Mouse (Mus musculus) cerebellum, postnatal 25 days (tissue): Measurements from ENCODE around the gene Vps41.

Source experiments
- DNase-seq, 2 experiments: peaks; one replicate each; pipeline ENCODE4 v3.0.0; 2021; ENCODE audit warnings: mixed read lengths in 2 of 2

Gene Vps41

DNA sequence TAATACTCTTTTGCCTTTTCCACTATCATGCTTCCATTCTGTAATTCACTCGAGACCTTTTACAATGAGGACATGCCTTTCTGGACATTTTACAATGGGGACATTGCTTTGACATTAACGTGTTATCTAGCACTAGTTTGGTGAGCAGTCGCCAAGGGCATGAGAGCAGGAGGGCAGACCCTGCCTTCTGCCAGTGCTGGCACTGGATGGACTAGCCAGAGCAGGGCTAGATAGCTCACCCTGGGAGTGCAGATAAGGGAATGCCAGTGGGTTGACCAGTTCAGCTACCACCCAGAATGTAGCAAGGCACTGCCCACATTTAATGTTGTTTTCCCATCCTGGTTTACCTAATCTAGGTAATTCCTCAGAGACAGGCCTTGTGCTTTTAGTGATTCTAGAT, 179.7 kb downstream of the Vps41 start:
- DNase-seq, result no peak

GRCm38 (mm10) chr13:18903623-18904022, 186.5 kb downstream of the Vps41 start:
- no peak for DNase-seq

DNA sequence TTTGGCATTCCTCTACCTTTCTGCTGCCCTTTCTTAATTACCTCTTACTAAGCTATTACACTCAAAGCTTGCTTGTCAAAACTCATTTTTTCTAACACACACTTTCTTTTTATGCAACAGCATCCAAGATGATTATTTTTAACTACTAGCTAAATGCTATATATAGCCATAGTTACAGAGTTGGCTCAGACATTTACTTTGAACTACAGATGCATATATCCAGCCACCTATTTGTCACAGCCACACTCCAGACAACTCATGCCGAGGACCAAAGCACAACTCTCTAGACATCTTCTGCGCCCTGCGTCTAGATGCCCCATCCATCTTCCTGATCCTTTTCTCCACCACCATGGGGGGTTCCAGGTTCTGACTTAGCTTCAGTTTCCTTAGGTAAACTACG, 197.7 kb downstream of the Vps41 start:
- DNase-seq, result no peak
